Mouse (Mus musculus) lung, postnatal 0 days (tissue): ENCODE measurements at regions not wholly inside any gene's neighbourhood (a gene's known extent, or its start where the extent isn't known, plus 50 kb on each side); places are given as distances from the start of the nearest gene placed in this dataset.

Experiments
- ATAC-seq: fragments of 200-750 bp; cut with Nextera tagmentation; 2 replicates; pipeline ENCODE4 v1.8.0; 2017; ENCODE audit warnings: moderate library complexity
- DNase-seq: peaks from one replicate; pipeline ENCODE4 v3.0.0-alpha.2; 2016; ENCODE audit warnings: low spot score
- H3K27ac ChIP-seq: fragments of 300-500 bp; sonication (generic); 2 replicates; pipeline ENCODE4 v1.5.1; 2014; ENCODE audit warnings: antibody characterized with exemption, mild to moderate bottlenecking, low read length, mixed read lengths
- H3K27me3 ChIP-seq: fragments of 300-500 bp; sonication (generic); replicated peaks from 2 replicates; pipeline ENCODE4 v1.6.1; 2014; ENCODE audit warnings: low read length, mixed read lengths; ENCODE audit not compliant: insufficient read depth
- H3K36me3 ChIP-seq: fragments of 300-500 bp; sonication (generic); 2 replicates; pipeline ENCODE4 v1.6.1; 2014; ENCODE audit warnings: low read length, mixed read lengths; ENCODE audit not compliant: insufficient read depth
- H3K4me1 ChIP-seq: fragments of 300-500 bp; sonication (generic); 2 replicates; pipeline ENCODE4 v1.6.1; 2014; ENCODE audit warnings: antibody characterized with exemption, low read depth, low read length, mixed read lengths; ENCODE audit not compliant: insufficient read depth
- H3K4me2 ChIP-seq: fragments of 300-500 bp; sonication (generic); replicated peaks from 2 replicates; pipeline ENCODE4 v1.6.1; 2014; ENCODE audit warnings: low read depth, mild to moderate bottlenecking, low read length, moderate library complexity, mixed read lengths
- H3K4me3 ChIP-seq: fragments of 300-500 bp; sonication (generic); 2 replicates; pipeline ENCODE4 v1.5.1; 2014; ENCODE audit warnings: low read depth, low read length
- H3K9ac ChIP-seq: fragments of 300-500 bp; sonication (generic); replicated peaks from 2 replicates; pipeline ENCODE4 v1.6.1; 2014; ENCODE audit warnings: low read depth, mild to moderate bottlenecking
- H3K9me3 ChIP-seq: fragments of 300-500 bp; sonication (generic); 2 replicates; pipeline ENCODE4 v1.6.1; 2016; ENCODE audit warnings: low read length, mixed read lengths
- CTCF ChIP-seq: IDR thresholded peaks from 2 replicates; pipeline ENCODE4 v1.5.1; 2016; ENCODE audit warnings: antibody characterized with exemption, mild to moderate bottlenecking
- EP300 ChIP-seq: IDR thresholded peaks from 2 replicates; pipeline ENCODE4 v1.6.1; 2016; ENCODE audit warnings: antibody characterized with exemption, mild to moderate bottlenecking, control low read depth
- WGBS: fragments of 180-500 bp; shearing (Covaris S2); extraction: QIAGEN DNeasy Blood & Tissue Kit; methylation state at CpG from one replicate; pipeline ENCODE4 v1.1.7; 2014; 5-methylcytosine and 5-hydroxymethylcytosine counted together

GRCm38 (mm10) chr10:125786197-125786879 is 179.6 kb upstream of the Lrig3 start:
- DNase-seq: no peak
- peak overlapping the region; percentile 26 for H3K4me3 ChIP-seq

GRCm38 (mm10) chr10:125786880-125787337 is 179.1 kb upstream of the Lrig3 start:
- Histone ChIP-seq H3K36me3 (no peaks in the 10 kb centered on the region), H3K27me3 (no peaks in the 10 kb centered on the region), H3K4me2 (peak overlapping the region; percentile 64), H3K4me1 (peaks cover 10% of the 10 kb centered on the region; the same call in 1 of the 2 replicates), H3K9ac (no peak overlapping the region), H3K4me3 (peak overlapping the region; percentile 26), H3K9me3 (no peaks in the 10 kb centered on the region), H3K27ac (no peak overlapping the region)
- DNase-seq (no peak), ATAC-seq (no peak)
- TF ChIP-seq EP300 (no peak), CTCF (no peak)
- WGBS: 4% methylated on average over 17 of the region's 17 CpGs

More at GRCm38 (mm10) chr10:125786197-125786879, 179.6 kb upstream of the Lrig3 start:
- Histone ChIP-seq H3K4me1 (peaks cover 10% of the 10 kb centered on the region; the same call in 1 of the 2 replicates), H3K9ac (no peak overlapping the region), H3K27ac (no peak overlapping the region), H3K36me3 (no peaks in the 10 kb centered on the region), H3K9me3 (no peaks in the 10 kb centered on the region), H3K27me3 (no peaks in the 10 kb centered on the region), H3K4me2 (peak overlapping the region; percentile 64)
- no peak for ATAC-seq
- 10% methylated on average over 10 of the region's 10 CpGs for WGBS
- TF ChIP-seq EP300 (no peak), CTCF (no peak)

GRCm38 (mm10) chr10:125787441-125788060 is 178.4 kb upstream of the Lrig3 start:
- Histone ChIP-seq H3K27ac (no peak overlapping the region), H3K36me3 (no peaks in the 10 kb centered on the region), H3K9ac (no peak overlapping the region), H3K27me3 (no peaks in the 10 kb centered on the region), H3K4me1 (peaks cover 10% of the 10 kb centered on the region; the same call in 1 of the 2 replicates), H3K4me2 (peak overlapping the region; percentile 64), H3K9me3 (no peaks in the 10 kb centered on the region), H3K4me3 (peak overlapping the region; percentile 26; the same call in 1 of the 2 replicates)
- no peak for ATAC-seq
- TF ChIP-seq EP300 (no peak), CTCF (no peak)
- whole genome bisulfite sequencing: 24% methylated on average over 19 of the region's 19 CpGs
- DNase-seq: no peak

- Histone ChIP-seq H3K27me3 (no peaks in the 10 kb centered on the region), H3K36me3 (no peaks in the 10 kb centered on the region), H3K4me1 (peaks cover 10% of the 10 kb centered on the region; the same call in 1 of the 2 replicates), H3K4me3 (no peak overlapping the region), H3K9me3 (no peaks in the 10 kb centered on the region), H3K9ac (no peak overlapping the region), H3K27ac (no peak overlapping the region), H3K4me2 (no peak overlapping the region)
- DNase-seq: no peak
- 92% methylated on average over 2 of the region's 2 CpGs for WGBS
- TF ChIP-seq CTCF (peak; percentile 43), EP300 (no peak)
- ATAC-seq: no peak
Observed at GRCm38 (mm10) chr10:125788262-125788661, 177.7 kb upstream of the Lrig3 start.

- TF ChIP-seq CTCF: no peak
- TF ChIP-seq EP300: no peak
- H3K27me3 ChIP-seq: no peaks in the 10 kb centered on the region
- H3K27ac ChIP-seq: no peak overlapping the region
- H3K4me2 ChIP-seq: no peak overlapping the region
- no peak for ATAC-seq
- 86% methylated on average over 2 of the region's 2 CpGs for WGBS
- H3K36me3 ChIP-seq: no peaks in the 10 kb centered on the region
- DNase-seq: no peak
- H3K9me3 ChIP-seq: no peaks in the 10 kb centered on the region
- peaks cover 9% of the 10 kb centered on the region; the same call in 1 of the 2 replicates for H3K4me1 ChIP-seq
- no peak overlapping the region for H3K9ac ChIP-seq
- no peak overlapping the region for H3K4me3 ChIP-seq
Observed at GRCm38 (mm10) chr10:125790924-125791323, 175.0 kb upstream of the Lrig3 start.

GRCm38 (mm10) chr10:125794504-125794903 is 171.5 kb upstream of the Lrig3 start:
- H3K27ac ChIP-seq: no peak overlapping the region
- no peak overlapping the region for H3K4me2 ChIP-seq
- no peaks in the 10 kb centered on the region for H3K4me1 ChIP-seq
- ATAC-seq (no peak), DNase-seq (no peak)
- no peak for TF ChIP-seq CTCF
- no peak for TF ChIP-seq EP300
- no peaks in the 10 kb centered on the region for H3K36me3 ChIP-seq
- no peaks in the 10 kb centered on the region for H3K27me3 ChIP-seq
- H3K9ac ChIP-seq: no peak overlapping the region
- no peaks in the 10 kb centered on the region for H3K9me3 ChIP-seq
- H3K4me3 ChIP-seq: no peak overlapping the region
- 92% methylated on average over 2 of the region's 2 CpGs for whole genome bisulfite sequencing
